Mouse (Mus musculus): ENCODE measurements at regions not wholly inside any gene's neighbourhood (a gene's known extent, or its start where the extent isn't known, plus 50 kb on each side); places are given as distances from the start of the nearest gene placed in this dataset.

DNA sequence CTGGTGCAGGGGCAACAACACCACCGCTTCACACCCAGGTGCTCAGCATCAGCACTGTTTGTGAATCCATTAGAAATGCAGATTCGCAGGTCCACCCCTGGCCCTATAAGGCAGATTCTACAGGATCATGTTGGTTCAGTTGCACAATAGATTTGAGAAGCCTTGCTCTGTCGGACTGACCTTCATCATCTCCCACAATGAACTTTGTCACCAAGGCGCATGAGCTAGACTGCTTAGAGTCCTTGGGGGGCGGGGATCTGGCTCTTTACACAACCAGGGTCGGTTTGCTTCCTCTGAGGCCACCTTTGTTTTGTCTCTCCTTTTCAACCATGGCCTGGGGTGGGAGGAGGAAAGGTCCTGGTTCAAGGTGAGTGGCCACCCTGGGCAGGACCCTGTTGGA, 209.7 kb downstream of the Igsf11 start:
- no peak for DNase-seq

DNA sequence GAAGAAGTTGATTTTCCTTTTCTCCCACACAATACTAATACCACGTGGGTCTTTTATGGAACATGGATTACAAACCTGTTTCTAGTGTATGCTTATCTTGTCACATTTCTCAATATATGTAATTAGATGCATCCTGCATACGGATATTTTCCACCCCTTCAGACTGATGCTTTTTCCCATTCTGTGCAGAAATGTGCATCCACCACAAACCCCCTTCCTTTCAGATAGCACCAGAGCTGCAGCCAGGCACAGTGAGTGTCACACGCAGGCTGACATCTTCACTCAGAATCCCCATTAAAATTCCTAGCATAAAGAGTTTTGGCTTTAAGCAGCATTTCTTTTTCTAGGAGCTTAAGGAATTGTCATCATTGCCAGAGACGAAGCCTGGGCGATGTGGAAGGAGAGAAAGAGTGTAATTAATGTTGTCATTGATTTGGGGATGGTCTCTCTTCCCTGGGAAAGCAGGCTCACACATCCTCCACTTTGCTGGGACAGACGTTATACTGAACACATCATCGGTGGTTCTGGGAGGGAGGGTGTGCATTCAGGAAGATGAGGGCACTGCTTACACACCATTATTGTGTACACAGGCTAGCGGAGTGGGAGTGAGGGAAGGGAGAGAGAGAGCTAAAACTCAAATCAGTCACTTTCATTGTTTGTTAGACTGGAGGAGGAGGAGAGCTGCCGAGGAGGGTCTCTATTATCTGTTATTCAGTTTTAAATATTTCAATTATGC, 211.1 kb downstream of the Igsf11 start:
- no peak for DNase-seq

DNA sequence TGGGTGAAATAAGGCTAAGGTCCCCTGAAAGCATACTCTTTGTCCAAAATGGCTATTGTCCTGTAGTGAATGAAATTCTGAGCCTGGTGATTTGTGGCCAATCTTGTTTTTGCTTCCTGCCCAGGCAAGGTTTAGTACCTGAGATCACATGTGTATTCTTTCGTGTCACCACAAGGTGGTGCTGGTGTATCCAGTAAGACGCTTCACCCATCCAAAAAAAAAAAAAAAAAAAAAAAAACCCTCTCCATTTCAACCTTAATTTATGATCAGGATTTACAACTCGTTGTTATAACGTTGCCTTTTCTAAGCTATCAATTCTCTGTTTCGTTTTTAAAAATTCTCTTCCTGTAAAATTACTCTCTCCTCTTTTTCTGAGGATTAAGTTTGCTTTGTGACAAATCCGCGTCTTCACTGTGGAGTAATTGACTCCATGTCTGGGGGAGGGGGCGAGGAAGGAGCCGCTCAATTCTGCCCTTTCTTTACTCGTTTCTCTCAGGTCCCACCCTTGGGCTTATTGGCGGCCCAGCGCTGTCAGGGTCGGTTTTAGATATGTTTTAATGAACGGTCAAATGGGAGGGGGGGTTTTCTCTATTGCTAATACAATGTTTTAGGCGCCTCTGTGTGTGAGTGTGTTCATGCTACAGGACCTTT, 217.0 kb downstream of the Igsf11 start:
- DNase-seq: peak in 1 of 2 experiments; percentile 14

DNA sequence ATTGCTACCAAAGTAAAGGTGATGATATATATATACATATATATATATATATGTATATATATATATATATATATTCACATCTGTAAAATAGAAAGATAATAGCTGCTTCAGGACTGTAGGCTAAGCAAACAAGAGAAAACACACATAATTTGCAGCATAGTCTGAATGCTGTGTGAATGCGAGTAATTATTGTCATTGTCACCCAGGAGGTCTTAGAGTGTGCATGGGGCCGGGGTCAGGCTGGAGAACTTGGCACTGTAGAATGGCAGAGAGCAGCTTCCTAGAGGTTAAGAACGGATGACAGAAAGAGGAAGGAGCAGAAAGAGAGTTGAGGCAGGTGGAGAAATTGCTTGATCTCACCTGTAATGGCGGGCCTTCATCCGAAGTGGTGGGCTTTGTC, 217.6 kb downstream of the Igsf11 start:
- no peak for DNase-seq

DNA sequence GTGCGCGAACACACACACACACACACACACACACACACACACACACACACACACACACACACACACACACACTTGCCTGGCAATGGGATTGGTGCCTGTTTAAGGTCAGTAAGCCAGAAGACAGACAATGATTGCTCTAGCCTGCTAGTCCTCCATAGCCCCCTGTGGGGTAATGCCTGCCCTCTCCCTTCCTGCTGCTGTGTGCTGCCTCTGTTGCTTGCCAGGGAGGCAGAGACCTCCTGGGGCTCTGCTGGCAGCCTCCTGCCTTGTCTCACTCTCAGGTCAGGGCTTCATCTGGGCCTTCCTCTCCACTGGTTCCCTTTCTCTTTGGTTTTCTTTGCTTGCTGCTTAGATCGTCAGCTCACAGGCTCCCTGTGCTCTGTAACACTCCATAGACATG, 225.6 kb downstream of the Igsf11 start:
- no peak for DNase-seq

DNA sequence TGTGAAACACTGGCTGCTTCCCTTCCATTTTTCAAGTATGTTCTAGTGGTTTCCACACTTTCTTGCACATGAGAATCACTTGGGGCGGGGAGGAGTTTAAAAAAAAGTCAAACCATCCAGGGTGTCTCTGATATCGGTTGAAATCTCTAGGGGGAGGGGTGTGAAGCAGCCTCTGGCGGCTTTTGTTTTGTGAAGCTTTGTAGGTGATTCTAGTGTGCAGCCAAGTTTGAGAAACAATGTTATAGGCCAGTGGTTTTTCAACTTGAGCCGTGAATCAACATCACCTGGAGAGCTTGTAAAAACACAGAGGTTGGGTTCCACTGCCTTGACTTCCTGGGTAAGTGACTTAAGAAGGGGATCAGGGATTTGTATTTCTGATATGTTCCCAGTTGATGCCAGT, 227.3 kb downstream of the Igsf11 start:
- DNase-seq: no peak

DNA sequence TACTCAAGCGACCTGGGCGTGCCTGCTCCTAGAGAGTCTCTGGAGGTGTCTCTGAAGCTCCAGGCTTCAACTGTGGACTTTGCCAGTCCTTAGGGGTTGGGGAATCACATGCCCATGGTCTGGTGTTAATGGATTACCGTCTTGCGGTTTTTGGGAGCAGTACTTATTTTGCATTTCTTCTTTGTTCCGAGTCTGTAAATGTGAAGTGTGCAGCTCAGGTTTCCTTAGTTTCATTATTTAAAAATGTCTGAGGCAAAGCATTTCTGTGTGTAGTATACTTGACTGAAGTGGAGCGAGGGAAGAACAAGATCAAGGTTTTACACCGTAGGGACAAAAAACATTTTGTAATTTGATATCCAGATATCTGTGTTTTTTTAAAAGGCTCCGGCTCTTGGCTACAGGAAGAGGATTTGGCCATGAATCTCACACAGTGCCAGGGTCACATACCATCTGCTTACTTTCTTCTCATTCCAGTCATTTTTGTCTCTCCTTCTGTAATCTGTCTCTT, 231.0 kb downstream of the Igsf11 start:
- no peak for DNase-seq

DNA sequence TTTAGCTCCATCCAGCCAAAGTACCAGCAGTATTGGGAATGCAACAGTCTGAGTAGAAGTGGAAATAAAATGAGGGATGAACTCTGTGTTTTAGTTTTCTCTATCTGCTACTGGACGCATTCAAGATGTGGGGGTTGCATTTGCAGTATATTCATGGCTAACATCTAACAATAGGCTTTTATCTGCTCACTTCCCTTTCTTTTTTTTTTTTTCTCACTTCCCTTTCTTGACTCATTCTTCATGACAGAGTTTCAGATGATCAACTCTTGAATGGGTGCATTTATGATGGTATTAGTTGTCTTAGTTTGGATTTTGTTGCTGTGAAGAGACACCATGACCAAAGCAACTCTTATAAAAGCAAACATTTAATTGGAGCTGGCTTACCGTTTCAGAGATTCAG, 240.0 kb downstream of the Igsf11 start:
- no peak for DNase-seq

DNA sequence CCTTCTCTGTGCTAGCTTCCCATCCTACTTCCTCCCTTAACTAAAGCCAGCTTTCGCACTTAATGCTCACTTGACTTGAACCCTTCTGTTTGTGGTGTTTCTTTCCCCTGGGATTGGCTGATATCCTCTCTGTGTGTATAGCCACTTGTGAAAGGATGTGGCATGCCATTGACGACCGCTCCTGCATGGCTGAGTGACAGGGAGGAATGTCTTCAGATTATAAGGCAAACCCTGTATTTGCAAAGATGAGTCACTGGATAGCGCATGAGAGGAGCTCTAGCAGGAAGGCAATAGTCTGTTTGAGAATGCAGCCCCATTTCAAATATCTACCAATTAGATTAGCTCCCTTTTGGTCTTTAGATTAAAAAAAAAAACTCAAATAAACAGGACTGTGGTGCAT, 243.3 kb downstream of the Igsf11 start:
- no peak for DNase-seq

DNA sequence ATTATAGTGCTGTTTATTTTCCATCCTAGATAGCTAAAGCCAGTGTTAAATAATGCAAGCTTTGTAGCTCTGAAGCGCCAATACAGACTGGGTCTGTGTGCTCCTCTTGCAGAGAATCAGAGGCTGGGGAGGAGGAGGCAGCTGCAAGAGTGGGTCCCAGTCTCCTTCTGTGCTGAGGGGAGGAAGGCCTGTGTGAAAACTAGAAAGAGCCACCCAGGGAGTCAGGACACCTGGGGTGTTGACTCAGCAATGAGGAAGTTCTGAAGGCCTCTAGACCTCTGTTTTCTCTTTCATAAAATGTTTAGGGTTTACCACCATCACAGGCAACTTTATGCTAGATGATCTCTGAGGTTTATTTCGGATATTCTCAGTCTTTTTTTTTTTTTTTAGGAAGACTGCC, 254.7 kb downstream of the Igsf11 start:
- no peak for DNase-seq

DNA sequence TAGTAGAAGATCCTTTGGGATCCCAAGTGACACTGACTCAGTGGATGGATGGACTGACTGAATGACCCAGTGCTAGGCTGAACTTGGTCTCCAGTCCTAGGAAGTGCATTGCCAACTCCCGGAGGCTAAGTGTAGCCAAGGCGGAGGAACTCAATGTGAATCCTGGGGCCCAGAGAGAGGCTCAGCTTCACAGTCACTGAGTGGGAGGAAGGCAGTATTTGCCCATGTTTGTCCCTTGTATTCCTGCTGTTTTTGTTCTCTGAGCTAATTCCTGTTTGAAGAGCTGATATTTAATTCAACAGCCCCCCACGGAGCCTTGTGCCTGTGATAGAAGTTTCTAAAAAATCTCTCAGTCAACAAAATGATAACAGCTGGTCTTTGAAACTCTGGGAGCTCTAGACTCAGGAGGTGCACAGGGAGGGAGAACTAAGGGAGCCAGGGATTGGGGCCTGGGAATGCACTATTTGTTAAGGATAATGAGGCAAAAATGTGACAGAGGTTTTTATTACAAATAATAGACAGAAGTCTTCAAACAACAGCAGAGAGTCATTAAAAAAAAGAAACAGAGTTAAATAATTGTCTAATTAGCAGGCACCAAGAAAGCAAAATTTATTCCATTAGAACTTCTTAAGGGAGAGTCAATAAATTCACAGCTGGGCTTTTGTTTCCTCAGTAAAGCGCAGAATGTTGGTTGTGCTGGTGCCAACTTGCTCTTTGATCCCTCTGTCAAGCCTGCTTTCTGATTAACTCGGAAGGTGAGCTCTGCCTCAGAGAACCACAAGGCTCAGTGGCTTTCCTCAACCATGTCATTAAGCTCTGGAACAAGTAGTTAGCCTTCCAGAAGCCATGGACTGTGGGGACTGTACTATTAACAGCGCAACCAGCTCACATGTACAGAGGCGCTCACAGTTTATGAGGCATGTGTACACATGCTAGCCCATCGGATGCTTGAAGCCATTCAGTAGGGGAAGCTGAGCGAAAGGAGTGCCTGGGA, 259.2 kb downstream of the Igsf11 start:
- DNase-seq: no peak

DNA sequence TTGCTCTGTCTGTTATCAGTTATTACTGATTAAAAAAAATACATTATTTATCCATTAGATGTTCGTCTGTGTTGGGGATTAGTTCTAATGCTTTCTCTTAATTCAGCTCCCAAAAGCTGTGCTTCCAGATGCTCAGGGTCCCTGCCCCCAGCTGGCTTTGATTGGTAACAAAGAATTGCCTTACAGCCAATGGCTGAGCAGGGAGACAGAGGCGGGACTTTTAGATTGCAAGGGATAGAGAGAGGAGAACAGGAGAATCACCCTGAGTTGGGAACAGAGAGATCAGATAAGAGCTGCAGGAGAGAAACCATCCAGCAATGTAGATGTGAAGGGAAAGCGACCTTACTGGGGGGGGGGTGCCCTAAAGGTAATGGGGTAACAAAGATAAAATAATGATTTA, 266.4 kb downstream of the Igsf11 start:
- DNase-seq: no peak

DNA sequence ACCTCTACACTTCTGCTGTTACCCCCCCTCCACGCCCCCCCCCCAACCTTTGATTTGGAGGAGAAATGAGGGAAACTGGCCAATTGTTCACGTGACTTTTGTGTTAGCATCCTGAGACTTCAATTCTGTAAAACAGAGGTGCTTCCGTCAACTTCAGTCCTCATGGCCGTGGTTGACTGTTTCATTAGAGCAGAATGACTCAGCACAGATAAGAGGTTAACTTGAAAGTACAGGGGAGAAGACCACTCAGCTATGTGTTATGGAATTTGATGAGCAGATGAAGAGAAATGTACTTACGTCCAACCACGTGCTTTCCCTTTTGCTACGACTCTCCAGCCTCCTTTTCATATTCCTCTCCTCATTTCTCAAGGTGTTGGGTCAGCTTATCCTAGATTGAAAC, 267.3 kb downstream of the Igsf11 start:
- DNase-seq: no peak

DNA sequence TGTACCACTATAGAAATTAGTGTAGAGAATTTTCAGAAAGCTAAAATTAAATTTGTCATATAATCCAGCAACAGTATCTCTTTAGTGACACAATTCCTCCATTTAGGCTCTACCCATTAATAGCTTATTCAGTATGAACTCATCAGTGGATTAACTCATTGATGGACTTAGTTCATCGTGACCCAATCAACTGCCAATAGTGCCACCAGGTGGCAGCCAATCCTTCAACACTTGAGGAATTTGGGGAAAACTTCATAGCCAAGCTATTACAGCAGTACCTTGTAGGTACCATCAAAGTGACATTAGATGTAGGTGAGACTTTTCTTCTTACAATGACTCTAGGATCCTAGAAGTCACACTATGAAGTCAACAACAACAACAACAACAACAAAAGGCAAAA, 270.2 kb downstream of the Igsf11 start:
- no peak for DNase-seq

DNA sequence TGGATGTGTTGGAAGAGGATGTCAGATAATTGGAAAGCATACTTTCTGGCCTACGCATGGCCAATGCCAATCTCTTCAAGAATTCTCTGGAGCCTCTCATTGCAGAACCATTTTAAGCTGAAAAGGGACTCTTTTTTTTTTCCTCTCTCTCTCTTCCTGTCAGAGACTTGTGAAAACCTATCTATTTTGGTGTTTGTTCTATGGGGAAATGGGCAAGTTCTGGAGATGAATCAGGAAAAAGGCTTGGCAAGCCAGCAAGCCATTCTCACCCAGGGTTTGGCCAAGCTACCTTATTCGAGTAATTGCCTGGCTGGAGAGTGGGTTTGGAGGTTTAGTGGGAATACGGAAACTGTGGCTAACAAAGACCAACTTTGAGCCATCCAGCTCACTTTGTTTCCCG, 299.4 kb downstream of the Igsf11 start:
- no peak for DNase-seq

DNA sequence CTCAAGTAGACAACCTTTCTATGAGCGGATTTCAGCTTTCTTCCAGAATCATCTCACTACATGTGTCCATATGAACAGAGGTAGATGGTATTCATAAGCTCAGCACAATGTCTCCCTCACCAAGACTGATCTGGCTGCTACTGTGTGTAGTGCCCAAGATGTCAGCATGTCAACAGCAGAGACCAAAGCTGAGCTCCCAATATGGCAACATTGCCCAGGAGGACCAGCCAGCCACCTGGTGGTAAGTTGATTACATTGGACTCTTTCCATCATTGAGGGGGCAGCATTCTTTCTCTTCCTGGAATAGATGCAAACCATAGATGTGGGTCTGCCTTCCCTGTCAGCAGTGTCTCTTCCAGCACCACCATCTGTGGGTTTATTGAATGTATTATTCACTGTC, 303.0 kb downstream of the Igsf11 start:
- no peak for DNase-seq

DNA sequence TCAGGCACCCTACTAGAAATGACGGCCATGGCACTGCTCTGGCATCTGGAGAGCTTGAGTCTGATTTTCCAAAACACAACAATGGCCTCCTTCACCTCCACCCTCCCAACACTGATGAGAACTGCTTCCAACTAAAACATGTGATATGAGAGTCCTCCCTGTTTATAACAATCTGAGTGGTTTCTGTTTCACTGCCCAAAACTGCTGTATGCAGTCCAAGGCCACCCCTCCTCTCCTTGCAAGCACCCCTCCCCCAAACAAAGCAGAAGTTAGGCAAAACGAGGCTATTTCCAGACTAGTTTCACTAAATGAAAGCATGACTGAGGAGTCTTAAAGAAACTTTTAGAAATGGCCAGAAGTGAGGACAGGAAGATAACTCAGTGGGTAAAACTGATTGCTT, 304.4 kb downstream of the Igsf11 start:
- DNase-seq: no peak

DNA sequence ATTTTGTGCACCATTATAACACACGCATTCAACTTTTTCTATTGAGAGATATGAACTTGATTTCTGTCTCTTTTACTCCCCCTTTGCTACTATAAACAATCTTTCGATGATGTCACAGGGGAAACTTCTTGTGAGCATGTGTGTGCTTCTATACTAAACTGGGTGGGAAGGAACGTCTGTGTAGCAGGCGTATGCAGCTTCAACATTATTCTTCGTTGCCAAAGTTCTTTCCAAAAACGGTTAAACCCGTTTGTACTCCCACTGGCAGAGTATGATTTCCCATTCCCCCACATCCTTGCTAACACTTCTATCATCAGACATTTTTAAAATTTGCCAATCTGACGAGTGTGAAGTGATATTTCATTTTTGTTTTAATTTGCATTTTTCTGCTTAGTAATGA, 331.1 kb downstream of the Igsf11 start:
- no peak for DNase-seq

DNA sequence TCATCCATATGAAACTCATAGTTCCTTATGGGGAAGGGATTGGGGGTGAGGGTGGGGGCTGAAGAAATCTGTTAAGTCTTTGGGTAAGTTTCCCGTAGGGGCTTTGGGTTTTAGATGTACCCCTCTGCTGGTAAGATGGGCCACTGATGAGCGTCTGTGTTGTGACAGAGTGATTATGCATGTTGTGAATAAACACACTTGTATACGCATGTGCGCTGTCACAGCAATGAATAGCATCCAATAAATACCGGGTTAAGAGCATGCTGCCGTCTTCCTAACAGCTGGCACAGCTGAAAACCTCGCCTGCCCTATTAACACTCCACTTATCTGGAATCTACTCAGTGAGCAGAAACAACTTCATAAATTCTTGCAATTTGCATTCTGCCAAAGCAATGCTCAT, 337.0 kb downstream of the Igsf11 start:
- no peak for DNase-seq

DNA sequence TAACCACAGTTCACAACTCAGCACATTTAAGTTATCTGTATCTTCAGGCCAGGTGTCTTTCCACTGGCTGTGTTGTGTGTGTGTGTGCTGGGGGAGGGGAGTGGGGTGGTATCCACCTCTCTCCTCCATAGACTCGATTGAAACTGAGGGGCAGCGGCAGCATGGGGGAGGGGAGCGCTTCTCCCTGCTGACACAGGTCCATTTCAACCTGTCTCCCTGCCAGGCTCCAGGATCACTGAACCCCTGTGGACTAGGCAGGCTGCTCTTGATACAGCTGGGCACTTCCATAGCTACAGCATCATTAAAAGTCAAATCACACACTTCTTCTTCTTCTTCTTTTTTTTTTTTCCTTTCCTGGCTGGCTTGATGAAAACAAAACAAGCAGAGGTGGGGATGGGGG, 338.0 kb downstream of the Igsf11 start:
- DNase-seq: no peak

DNA sequence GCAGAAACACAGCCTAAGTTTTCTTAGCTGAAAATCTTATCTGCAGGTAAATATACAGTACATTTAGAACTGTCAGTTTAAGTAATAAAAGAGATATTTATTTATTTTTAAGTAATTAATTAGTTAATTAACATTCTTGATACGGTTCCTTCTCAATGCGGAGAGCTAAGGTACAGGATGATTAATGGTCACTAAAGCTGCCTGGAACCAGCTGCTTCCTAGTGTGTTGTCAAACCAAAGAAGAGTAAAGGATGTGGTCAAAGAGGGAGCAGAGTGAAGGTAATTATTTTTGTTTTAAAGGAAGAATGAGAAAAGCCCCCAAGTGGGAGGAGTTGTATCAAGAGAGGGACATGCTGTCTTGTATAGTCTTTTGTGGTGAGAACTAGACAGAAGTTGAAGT, 341.8 kb downstream of the Igsf11 start:
- DNase-seq: no peak

DNA sequence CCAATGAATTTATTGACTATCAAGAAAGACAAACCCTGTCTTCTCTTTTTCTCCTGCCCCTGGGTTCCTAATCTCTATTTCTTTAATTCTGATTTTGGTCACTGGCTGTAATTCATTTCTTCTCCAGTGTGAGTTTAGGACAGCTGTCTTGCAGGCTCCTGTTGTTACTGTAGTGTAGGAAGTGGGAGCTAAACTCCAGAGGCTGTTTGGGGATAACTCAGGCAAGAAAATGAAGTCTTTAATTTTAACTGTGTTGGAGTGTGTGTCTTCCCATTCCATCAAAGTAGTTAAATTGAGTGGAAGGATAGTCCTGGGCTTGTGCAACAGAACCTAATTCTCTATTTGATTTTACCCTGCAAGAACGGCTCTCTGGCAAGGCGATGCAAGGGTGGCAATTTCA, 381.0 kb downstream of the Igsf11 start:
- DNase-seq: no peak

DNA sequence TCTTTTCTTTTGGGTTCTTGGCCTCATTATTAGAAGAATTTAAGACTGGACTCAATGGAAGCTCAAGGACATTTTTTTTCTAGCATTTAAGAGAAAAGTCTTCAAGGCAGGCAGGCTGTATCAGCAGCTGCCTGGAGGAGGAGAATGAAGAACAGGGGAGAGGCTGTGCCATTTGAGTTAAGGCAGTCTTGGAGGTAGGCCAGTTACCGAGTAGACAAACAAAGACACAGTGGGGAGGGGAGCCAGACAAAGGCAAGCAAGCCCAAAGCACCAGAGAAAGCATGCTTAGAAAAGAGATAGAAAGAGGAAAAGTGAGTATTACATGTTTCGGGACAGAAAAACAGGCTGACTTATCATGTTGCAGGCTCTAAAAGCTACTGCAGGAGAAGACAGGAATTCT, 392.0 kb downstream of the Igsf11 start:
- no peak for DNase-seq

Measured in lung, adult 18-20 months (tissue).